In genomic region chr16:85114742-85115141, GRCm38 (mm10) we compare ENCODE assay signal across 25 mouse cellular contexts. TPM values are rescaled to one million over a fixed set of nuclear protein-coding genes. Genes with fewer than 3 reads are reported as not detected.
DNase-seq lines count a peak whose midpoint lies in the region; ATAC-seq and TF ChIP-seq lines count a peak whose summit lies in the region.
"Had no signal": no experiment of that assay in that cellular context is flagged by ENCODE, and none has a peak within 500 bp of the region (broad histone marks: within the 10 kb centered on the region; RNA-seq: fewer than 3 reads in every experiment).

No protein-coding gene starts in this region.

- no peak for TF ChIP-seq CTCF in kidney, adult 2 months (conservative IDR thresholded peaks at IDR 0.05; ENCODE audit: insufficient read depth, insufficient read length, low read depth, low read length)

- no peak for TF ChIP-seq POLR2A in kidney, adult 2 months (IDR thresholded peaks at IDR 0.05; ENCODE audit: low read depth, low read length)

- no peak overlapping the region for H3K9ac ChIP-seq in intestine, embryonic 16.5 days (ENCODE audit: low read depth, low read length)
- H3K9ac ChIP-seq: hindbrain, embryonic 15.5 days; limb, embryonic 12.5 days; liver, embryonic 12.5 days; liver, postnatal 0 days; midbrain, embryonic 12.5 days had no signal

- no peak overlapping the region for H3K4me2 ChIP-seq in intestine, embryonic 16.5 days (ENCODE audit: low read depth, low read length)
- H3K4me2 ChIP-seq: hindbrain, embryonic 15.5 days; limb, embryonic 12.5 days; liver, embryonic 12.5 days; midbrain, embryonic 12.5 days had no signal

- peaks cover 3% of the 10 kb centered on the region; the same call in 1 of the 2 replicates for H3K36me3 ChIP-seq in kidney, adult 2 months (ENCODE audit: control insufficient read depth, insufficient read depth, low read length)
- 0 out of 2 replicates have a peak, but pooled peaks cover 2% of the 10 kb centered on the region for H3K36me3 ChIP-seq in intestine, embryonic 16.5 days (ENCODE audit: control insufficient read depth, insufficient read depth, low read length)
- H3K36me3 ChIP-seq: liver, embryonic 12.5 days had no signal

- no peaks in the 10 kb centered on the region for H3K9me3 ChIP-seq in intestine, embryonic 16.5 days (ENCODE audit: control insufficient read depth, low read length)
- H3K9me3 ChIP-seq: hindbrain, embryonic 10.5 days; hindbrain, embryonic 15.5 days; limb, embryonic 12.5 days; liver, embryonic 12.5 days; midbrain, embryonic 12.5 days had no signal

- H3K4me1 ChIP-seq in kidney, adult 2 months (ENCODE audit: control insufficient read depth, insufficient read depth, low read length), result peaks cover 31% of the 10 kb centered on the region
- 0 out of 2 replicates have a peak, but pooled peaks cover 5% of the 10 kb centered on the region for H3K4me1 ChIP-seq in intestine, embryonic 16.5 days (ENCODE audit: control insufficient read depth, insufficient read depth, low read length)
- H3K4me1 ChIP-seq: liver, embryonic 12.5 days; megakaryocyte, embryonic 14.5 days had no signal

- DNase-seq in kidney, adult 2 months, result peak; percentile 57
- no peak for DNase-seq in kidney, postnatal 14 days
- DNase-seq in 3T3-L1 (ENCODE audit: low read depth, low spot score), result peak; percentile 87
- DNase-seq in NIH3T3 (ENCODE audit: low read depth), result peak; percentile 50
- DNase-seq in embryo, embryonic 9.5 days (ENCODE audit: extremely low spot score), result no peak
- DNase-seq in cerebellum, adult 9-10 months, result no peak
- no peak for DNase-seq in cerebellum, adult 18-20 months
- DNase-seq: adrenal gland, postnatal 14 days; cerebellum, adult 2 months; cerebellum, postnatal 25 days; heart, postnatal 14 days; kidney, postnatal 25 days; liver, postnatal 0 days; lung, postnatal 36 days; right cerebral cortex, postnatal 14 days had no signal

- peak; percentile 69 for ATAC-seq in intestine, embryonic 16.5 days
- ATAC-seq: forebrain, embryonic 16.5 days; inflammation-experienced regulatory T-cells, adult 6 months; liver, embryonic 12.5 days; liver, postnatal 0 days had no signal

- no peak overlapping the region for H3K4me3 ChIP-seq in kidney, adult 2 months (ENCODE audit: insufficient read depth, low read depth, low read length)
- H3K4me3 ChIP-seq in intestine, embryonic 16.5 days (ENCODE audit: low read length), result no peak overlapping the region
- H3K4me3 ChIP-seq: hindbrain, embryonic 10.5 days; hindbrain, embryonic 15.5 days; left cerebral cortex, adult 2 months; limb, embryonic 12.5 days; liver, embryonic 12.5 days; megakaryocyte, embryonic 14.5 days; midbrain, embryonic 12.5 days had no signal

- WGBS in kidney, adult 2 months, result 84% methylated on average over 1 of the region's 1 CpGs
- 94% methylated on average over 1 of the region's 1 CpGs for WGBS in intestine, embryonic 16.5 days

- no peaks in the 10 kb centered on the region for H3K27me3 ChIP-seq in kidney, adult 2 months (replicated peaks; ENCODE audit: control insufficient read depth, insufficient read depth, low read length)
- no peaks in the 10 kb centered on the region for H3K27me3 ChIP-seq in intestine, embryonic 16.5 days (replicated peaks; ENCODE audit: control insufficient read depth, insufficient read depth, low read length)
- H3K27me3 ChIP-seq: hindbrain, embryonic 15.5 days; limb, embryonic 12.5 days; liver, embryonic 12.5 days; megakaryocyte, embryonic 14.5 days; midbrain, embryonic 12.5 days had no signal

- 0 out of 2 replicates have a peak overlapping the region, but pooled peaks have one; percentile 49 for H3K27ac ChIP-seq in kidney, adult 2 months (ENCODE audit: insufficient read depth, low read depth, low read length)
- no peak overlapping the region for H3K27ac ChIP-seq in intestine, embryonic 16.5 days (ENCODE audit: low read length)
- H3K27ac ChIP-seq: hindbrain, embryonic 10.5 days; hindbrain, embryonic 15.5 days; left cerebral cortex, adult 2 months; limb, embryonic 12.5 days; liver, embryonic 12.5 days; midbrain, embryonic 12.5 days had no signal

RNA-seq across cellular contexts. Expression of gene App, which starts 58.8 kb away (rescaled TPM):
- 587 and 592 TPM in 2 replicates for polyA plus RNA-seq in kidney, adult 2 months (2012; rRNA removed)
- polyA plus RNA-seq in intestine, embryonic 16.5 days (2015; fragmentation: Nextera tagmentation; extraction: Ambion mirVana), result 121 and 125 TPM in 2 replicates

Comparison
In these comparisons a context has a peak if more than half of its experiments do, and no peak if none do; other contexts are left out.
1. DNase-seq: peak in kidney, adult 2 months (single experiment), 3T3-L1 (single experiment) and NIH3T3 (single experiment); none in kidney, postnatal 14 days (single experiment), embryo, embryonic 9.5 days (single experiment), cerebellum, adult 9-10 months (single experiment) and cerebellum, adult 18-20 months (0 of 2).